Mouse (Mus musculus): ENCODE results near the gene Hacd1.

- no peak for TF ChIP-seq CTCF (IDR thresholded peaks at IDR 0.05; ENCODE audit: low read depth)
- no peak for TF ChIP-seq EP300 (IDR thresholded peaks at IDR 0.05; ENCODE audit: low read depth)
Measured at GRCm38 (mm10) chr2:14074221-14074901, 18.4 kb upstream of the Hacd1 start.

Data from liver, postnatal 0 days (tissue).